Mouse (Mus musculus) spleen, adult 2 months (tissue): Measurements from ENCODE around the gene Cib3.

ENCODE experiments used
- CTCF ChIP-seq: fragments of 200-500 bp; IDR thresholded peaks from 2 replicates; pipeline ENCODE4 v1.5.1; 2011; ENCODE audit warnings: mild to moderate bottlenecking, inconsistent platforms; ENCODE audit not compliant: insufficient read depth, insufficient read length, insufficient replicate concordance; ENCODE audit errors: extremely low read depth
- POLR2A ChIP-seq: fragments of 200-500 bp; IDR thresholded peaks from 2 replicates; pipeline ENCODE4 v1.6.1; 2011; ENCODE audit warnings: low read depth, low read length, inconsistent platforms

DNA sequence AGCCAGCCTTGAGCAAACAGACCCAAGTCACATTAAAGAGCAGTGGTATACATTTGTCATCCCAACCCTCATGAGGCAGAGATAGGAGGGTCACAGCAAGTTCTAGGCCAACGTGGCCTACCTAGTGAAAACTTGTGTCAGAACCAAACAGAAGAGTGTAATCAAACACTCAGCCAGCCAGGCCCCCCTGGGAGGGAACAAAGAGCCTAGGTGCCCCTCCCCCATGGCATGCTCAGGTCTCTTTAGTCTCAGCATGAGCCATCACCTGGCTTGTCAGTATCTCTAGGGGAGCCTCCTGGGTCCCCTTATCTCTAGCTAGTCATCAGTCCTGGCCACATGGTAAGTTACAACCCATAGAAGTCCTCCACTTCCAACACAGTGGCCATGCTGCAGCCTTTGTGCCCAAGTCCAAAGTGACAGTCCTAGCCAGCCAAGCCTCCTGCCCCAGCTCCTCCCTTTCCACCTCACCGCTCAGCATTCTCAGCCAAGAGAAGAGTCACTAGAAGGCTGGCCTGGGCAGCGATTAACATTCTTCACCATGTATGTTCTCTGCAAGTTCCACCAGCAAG, 42.9 kb downstream of the Cib3 start:
- no peak for TF ChIP-seq POLR2A
- no peak for TF ChIP-seq CTCF
